Mouse (Mus musculus) mouse trophoblast stem cell (cell line): ENCODE measurements around the gene Tln2.

ENCODE experiments used
- in situ Hi-C, 2 experiments: fragments of 300-500 bp; cut with MseI, MboI; formaldehyde crosslinking; loops; 2 replicates in 1 of 2; 3 replicates in 1 of 2; pipeline ENCODE4 v1.15.1; 2025

The Tln2 gene

DNA sequence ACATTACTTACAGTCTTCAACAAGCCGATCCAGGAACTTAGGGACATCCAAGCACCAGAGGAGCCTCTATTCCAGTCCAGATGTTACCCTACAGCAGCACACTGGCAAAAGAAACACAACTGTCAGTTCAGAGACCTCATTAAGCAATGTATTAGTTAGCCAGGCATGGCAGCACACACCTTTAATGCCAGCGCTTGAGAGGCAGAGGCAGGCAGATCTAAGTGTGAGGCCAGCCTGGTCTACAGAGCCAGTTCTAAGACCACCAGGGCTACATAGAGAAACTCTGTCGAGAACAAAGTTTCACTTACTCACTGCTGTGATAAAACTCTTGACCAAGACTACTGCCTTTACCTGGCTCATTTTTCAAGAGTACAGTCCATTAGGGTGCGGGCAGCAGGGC, at the start of gene Tln2:
Gene Tln2, minus strand, starts transcription at position 101 of the 400 bp plus-strand sequence.
- in situ Hi-C loops = no loop called here

DNA sequence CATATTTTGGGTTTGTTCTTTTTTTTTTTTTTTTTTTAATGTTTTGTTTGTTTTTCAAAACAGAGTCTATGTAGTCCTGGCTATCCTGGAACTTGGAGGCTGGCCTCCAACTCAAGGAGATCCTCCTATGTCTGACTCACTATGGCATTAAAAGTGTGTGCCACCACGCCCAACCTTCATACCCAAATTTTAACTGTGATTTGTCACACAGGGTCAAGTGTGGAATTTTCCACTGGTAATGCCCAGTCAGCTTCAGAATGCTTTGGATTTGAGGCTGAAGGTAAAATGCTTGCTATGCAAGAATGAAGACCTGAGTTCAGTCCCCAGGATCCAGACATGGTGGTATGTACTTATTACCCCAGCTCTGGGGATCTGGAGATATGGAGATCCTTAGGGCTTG, 49.7 kb upstream of the Tln2 start:
- in situ Hi-C loops = no loop called here

DNA sequence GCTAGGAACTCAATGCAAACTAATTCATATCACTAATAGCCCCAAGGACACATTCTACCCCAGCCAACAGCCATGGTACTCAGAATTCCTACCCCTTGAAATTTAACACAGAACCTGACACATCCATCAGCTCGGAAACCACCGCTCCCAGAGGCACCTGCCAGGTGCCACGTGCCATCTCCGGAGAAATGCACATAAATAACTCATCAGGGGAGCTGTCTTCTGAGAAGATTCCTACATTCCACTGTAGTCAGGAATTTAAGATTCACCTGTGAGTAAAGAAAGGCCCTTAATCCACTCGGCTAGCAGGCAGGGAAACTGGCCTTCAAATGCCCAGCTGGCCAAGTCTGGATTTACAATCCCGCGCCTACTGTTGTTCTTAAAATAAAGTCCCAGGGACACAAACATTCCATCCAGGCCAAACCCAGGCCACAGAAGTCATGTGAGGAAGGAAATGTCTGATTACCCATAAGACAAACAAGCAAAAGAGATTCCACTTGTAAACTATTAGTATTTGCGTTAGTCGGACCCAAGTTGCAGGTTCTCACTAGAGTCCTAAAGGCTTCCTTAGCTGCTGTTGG, 48.4 kb upstream of the Tln2 start:
- in situ Hi-C loops = no loop called here

DNA sequence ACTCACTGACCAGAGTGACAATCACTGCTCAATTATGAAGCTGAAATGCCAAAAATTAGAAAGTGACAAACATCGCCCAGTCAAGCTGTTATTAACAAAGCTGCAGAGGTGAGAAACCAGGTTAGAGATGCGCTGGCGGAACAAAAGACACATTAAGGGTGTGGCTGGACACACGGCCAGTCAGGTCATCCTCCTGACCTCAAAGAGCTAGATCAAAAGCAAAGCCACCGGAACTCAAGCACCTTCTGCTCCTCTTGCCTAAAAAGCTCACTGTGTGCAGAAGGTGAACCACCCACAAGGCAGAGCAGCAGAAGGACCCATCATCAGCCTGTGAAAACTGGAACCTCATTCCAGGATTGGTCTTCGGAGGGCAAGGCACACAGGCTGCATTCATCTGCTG, 47.8 kb upstream of the Tln2 start:
- in situ Hi-C loops = no loop called here

DNA sequence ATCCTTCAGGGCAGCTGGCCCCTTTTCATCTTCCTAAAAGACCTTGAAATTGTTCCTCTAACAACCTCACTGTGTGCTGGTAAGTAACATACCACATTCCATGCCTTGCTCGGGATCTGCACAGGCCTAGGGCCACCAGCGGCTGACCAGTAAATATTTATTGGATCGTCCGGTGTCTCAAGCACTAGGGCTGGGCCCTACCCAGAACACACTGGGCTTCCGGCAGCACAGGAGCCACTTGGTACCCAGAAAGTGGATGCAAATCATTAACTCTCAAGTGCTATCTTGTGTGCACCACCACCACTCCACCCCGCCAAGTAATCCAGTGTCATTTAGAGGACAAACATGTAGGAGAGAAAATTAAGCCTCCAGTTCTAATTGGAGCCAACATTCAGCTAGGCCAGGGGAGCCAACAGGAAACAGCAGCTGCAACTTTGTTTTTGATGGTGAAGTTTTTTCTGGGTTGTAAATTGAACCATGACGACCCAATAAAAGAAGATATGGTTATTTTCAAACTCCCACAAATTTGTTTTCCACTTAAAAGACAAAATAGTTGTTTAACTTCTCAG, 46.4 kb upstream of the Tln2 start:
- in situ Hi-C loops = no loop called here

DNA sequence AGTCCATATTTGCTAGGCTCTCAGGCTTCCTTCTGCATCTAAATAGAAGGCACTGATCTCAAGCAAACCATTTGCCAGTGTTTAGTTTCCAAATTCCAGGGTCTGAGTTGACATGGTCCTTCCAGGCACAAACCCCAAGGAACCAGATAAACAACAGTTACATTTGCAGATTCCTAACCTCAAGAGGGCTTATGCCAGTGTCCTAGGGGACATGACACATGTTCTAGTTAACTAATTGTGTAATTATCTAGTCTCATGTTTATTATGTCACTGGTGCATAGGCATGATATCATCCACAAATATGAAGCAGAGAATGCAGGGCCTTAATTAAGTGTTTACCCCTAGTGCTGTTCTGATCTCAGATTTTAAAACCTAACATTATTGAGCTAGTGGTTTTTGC, 45.4 kb upstream of the Tln2 start:
- in situ Hi-C loops = no loop called here

DNA sequence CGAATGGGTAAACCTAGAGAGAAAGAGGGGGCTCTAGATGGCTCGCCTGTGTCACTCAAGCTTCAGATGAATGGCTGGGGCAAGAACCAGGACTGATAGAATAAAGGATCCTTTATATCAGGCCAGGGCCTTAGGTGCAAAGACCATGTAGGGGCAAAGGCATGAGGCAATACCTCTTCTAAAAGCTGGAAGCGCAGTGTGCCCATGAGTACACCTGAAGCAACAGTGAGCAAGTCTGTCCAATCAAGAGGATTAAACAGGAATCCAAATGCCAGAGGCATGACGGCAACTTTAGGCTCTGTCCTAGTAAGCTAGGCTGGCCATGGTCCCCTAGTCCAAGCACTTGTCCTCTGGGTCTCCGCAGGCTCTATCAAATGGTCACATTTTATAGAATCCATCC, 42.8 kb upstream of the Tln2 start:
- in situ Hi-C loops = no loop called here

DNA sequence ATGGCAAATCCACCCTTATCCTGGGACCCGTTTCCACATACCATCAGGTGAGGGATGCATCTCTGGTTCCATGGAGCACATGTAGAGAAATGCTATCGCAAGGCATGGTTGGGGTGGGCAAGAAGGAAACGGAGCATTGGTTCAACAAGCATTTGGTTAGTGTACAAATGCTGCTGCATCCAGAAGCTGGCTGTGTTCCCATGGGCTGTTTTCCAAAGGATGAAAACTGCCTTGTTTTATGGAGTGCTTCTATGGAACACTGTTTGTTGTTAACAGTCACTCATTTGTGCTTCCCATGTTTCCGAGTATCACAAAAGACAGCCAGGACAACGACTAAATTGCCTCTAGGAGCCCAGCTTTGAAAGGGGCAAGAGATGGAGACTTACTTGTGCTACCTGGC, 35.7 kb upstream of the Tln2 start:
- in situ Hi-C loops = no loop called here

DNA sequence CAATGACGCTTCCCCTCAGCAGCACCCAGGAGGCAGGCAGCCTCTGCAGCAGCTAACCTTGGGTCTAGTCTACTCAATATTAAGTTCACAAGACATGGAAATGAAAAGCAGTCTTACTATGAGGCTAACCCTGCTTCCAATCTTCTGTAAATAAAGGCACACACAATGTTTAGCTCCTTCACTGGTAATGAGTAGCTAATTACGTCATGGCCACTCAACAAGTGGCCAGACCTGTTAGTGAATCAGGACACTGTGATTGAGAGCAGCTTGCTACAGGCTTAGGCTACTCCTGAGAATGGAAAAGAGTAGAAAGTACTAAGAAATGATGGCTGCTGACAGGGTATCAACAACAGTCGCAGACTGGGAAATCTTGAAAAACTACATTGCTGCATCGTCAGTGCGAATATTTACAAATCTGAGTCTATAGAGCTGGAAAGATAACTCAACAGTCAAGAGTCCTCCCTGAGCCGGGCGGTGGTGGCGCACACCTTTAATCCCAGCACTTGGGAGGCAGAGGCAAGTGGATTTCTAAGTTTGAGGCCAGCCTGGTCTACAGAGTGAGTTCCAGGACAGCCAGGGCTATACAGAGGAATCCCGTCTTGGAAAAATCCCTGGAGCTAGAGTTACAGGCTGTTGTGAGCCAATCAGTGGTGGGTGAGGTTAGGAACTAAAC, 34.1 kb upstream of the Tln2 start:
- in situ Hi-C loops = no loop called here

DNA sequence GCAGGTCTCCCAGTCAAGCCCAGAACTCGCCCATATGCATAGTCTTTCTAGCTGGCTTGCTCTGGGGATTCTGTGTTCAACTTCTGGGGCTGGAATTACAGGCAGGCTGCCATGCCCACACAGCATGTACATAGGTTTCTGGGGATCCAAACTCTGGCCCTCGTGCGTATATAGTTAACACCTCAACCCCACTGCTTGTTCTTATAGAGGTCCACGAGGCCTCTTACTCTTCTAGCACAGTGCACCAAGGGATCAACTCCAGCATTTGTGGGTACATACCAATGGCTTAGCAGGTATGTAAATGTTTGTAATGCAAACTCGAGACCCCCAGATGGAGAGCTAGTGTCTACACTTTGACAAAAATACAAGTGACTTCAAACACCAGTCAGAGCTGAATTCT, 33.2 kb upstream of the Tln2 start:
- in situ Hi-C loops = no loop called here

DNA sequence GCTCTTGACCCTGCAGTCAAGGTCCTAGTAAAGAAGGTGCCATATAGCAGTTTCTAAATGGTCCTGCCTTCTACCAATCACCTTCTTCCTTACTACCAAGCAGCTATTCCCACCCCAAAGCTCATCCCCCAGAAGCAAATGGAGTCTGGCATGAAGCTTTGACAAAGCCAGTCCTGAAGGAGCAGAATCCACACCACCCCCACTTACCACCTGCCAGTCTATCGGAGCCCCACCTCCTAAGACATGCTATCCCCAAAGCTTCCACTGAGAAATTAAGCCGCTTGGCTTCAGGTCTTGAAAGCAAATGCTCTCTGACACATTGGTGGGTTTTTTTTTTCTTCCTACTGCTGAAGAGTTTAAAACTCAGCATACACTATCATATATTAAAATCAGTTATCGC, 27.6 kb upstream of the Tln2 start:
- in situ Hi-C loops = no loop called here

DNA sequence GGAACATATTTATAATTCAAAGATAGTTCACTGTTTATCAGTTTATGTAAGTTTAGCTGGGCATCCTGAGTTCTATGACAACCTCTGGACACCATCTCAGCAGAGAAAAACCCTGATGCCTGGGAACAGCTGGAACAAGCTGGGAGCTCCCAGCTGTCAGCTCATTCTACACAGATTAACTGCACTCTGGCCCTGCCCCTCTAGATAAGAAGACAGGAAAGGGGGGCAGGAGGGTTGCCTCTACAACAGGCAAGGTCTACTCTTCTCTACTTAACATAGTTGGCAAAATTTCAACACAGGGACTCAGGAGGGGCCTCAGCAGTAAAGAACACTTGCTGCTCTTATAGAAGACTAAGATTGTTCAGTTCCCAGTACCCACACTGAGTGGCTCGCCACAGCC, 27.0 kb upstream of the Tln2 start:
- in situ Hi-C loops = no loop called here

DNA sequence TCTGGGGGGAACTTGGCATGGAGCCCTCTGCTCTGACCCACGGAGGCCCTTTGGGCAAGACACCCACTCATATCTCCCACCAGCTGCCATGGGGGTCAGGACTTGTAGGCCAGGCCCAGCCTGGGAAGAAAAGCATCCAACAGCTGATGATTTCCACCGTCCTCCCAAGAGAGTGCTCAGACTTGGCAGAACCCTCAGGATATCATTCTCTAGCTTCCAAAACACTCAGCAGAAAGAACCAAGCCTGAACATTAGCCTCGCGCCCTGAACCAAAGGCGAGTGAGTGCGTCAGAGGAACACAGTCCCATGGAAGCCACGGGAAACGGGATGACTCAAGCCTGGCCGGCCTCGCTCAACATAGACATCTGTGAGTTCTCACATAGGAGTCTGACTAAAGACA, 25.4 kb upstream of the Tln2 start:
- in situ Hi-C loops = no loop called here

DNA sequence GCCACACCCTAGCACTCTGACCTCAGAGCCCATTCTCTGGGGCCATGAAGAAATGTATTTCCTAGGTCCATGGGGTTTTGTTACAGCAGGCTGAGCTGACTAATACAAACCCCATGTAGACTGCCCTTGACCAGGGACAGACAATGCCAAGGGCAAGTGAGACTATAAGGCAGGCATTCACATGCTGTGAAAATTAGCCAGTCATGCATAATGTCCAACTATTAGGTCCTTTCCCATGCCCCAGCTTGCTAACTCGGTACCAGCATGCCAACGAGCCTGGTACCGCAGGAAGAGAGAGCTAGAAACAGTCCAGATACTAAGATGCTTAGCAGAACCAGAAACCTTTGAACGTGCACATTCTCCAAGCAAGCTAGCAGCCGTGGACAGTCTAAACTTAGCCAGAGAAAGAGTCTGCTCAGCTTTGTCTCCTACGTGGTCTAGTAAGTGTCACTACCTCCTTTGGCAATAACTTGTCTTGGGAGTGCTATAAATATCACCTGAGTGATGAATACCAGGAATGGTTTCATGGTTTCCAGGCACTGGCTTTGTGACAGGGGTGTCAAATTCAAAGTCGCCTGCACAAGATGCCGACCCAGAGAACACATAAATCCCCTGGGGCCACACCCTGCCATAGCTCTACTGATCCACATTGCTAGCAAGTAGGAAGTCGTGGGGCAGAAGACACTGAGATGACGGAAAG, 22.2 kb upstream of the Tln2 start:
- in situ Hi-C loops = no loop called here

DNA sequence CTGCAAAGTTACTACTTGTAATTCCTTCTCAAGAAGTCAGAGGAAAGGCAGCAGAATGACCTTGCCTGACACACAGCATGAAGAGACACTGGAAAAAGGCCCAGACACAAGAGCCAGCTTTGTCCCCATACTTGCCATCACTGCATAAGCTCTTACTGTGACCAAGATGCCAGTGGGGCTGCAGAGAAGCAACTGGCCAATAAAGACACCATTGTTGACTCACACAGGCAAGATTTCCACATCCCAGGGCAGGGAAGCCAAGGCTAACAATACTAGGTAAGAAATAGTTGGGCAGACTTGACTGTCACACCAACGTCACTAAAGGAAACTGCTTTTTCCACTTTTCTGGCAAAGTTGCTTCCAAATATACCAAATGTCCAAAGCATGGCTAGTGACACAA, 20.0 kb upstream of the Tln2 start:
- in situ Hi-C loops = no loop called here

DNA sequence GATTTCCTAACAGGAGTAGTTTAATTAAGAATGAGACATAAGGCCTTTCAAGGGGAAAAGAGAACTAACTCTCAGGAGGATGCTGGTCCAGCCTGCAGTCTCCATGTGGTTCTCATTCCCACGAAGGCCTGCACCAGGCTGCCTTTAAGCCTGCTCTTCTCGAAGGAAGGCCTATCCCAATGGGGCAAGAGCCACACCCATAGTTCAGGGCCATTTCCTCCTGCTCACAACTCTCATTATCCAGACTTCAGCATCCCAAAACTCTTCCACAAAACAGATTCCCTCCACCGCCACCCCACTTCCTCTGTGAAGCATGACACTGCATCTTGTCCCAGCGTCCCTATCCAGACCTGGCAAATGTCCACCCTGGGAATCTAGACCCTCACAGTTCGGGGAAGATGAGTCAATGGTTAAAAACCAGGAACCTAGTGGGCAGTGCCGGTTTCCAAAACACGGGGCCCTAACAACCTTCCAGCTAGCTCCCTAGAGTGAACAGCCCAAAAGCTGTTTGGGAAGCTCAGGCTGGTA, 15.3 kb upstream of the Tln2 start:
- in situ Hi-C loops = no loop called here

DNA sequence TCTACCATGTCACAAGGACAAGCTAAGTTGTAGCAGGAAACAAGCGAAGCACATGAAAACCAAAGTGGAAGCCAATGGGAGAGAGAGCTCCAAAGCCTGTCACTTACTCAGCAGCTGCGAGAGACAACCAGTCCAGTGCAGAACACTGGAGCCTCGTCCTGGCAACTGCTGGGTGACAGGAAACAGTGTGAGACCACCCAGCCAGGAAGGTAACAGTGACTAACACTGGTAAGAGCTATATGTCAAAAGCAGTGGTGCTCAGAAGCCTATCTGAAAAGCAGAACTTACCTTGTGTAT, 14.1 kb upstream of the Tln2 start:
- in situ Hi-C loops = no loop called here

DNA sequence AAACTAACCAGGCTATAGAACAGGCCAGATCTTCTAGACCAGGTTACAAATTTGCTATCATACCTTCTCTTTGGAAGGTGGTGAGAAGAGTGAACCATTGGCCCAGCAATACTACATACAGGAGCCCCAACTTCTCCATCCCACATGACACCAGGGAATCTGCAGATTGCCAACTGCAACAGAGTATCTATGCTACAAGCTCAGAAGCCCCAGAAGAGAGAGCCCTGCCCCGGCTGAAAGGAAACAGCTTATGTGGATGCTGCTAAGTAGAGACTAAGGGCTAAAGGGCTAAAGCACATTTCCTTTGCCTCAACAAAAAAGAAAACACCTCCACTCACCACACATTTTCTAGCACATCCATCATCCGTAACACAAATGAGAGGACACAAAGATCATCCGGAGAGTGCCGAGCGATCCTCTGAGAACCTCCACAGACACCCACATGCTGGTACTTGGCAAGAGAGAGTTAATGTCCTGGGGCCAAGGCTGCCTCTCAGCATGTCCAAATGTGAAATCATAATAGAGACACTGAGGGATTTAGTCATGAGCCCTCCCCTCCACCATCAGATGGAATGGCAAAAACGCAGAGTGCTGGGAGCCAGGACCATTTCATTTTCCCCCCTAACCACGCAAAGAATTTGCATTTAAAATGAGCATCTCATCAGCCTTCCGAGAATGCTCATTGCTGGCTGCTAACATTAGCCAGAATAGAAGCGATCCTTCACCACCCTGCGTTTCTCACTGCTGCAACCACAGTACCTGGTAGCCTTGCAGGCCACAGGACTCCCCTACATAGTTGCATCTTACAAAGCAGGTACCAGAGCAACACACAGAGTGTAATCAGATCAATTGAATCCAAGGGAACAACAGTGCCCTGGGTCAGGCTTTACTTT, 13.5 kb upstream of the Tln2 start:
- in situ Hi-C loops = no loop called here

DNA sequence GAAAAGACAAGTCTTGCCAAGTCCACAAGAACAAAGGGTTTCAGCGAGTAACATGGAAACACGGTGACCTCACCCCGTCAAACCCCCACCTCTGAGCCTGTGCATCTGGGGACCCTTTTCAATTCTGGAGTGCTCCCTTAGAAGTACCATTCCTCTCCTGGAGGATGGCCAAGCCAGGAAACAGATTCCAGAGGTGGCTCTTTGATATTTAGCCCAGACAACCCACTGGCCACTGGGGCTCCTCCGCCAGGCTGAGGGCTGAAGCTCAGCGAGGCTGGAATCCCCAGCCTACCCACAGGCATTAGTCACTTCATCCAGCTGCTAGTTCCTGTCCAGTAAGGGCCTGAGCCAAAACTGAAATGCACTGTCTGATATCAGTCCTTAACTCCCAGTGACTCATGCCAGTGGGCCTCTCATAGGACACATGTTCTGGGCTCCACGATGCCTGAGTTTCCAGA, 6.3 kb upstream of the Tln2 start:
- in situ Hi-C loops = no loop called here

DNA sequence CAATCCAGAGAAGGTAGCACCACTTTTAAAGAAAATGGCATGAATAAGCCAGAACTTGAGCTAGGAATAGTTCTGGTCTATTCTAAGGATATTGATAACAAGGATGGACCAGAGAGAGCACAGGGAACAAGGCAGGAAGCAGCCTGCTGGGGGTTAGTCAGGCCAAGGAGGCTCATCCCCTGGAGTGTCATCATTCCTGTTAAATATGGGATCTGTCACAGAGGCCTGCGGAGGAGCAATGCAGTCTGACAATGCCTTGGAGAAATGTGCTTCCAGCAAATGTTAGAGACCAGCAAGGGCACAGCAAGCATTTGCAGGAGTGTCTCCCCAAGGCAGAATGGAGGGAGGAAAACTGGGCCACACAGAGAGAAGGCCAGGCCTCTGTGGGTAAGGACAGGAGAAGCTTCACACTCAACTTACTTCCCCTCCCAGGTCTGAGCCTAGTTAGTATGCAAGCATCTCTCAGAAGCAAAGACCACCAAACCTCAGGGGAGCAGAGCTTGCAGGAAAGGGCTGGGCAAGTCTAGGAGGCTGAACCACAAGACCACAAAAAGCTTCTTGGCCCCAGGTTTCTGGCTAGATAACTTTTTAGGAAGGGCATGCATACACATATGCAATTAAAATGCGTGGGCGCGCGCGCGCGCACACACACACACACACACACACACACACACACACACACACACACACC, 9.5 kb downstream of the Tln2 start:
- in situ Hi-C loops = no loop called here

DNA sequence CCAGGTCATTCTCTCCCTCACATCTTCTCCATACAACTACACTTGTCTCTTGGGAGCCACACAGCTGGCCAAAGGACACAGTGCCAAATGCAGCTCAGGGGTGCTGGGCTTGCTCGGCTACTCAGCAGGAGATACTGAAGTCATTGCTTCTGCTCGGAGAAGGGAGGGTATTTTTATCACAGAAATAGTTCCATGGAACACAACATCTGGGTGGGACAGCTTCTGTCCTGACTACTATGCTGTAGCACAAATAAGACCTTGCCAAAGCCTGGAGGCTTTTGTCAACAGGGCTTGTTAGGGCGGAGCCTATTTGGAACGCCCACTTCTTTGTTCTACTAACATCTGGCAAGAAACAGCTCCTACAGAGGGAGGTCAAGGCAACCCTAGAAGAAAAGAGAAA, 10.2 kb downstream of the Tln2 start:
- in situ Hi-C loops = no loop called here
